Mouse (Mus musculus) CH12.LX (cell line): Measurements from ENCODE around the gene Zbtb22. TPM values are rescaled to one million over a fixed set of nuclear protein-coding genes. Genes with fewer than 3 reads are reported as not detected.

Experiments
- DNase-seq: peaks from one replicate; pipeline ENCODE4 v3.0.0-alpha.2; 2013; ENCODE audit errors: extremely low read depth
- H3K27ac ChIP-seq: 2 replicates; pipeline ENCODE4 v1.5.1; 2012; ENCODE audit warnings: low read depth, mild to moderate bottlenecking, control low read depth, moderate library complexity; ENCODE audit not compliant: insufficient read depth
- H3K27me3 ChIP-seq: replicated peaks from 2 replicates; pipeline ENCODE3; 2012; ENCODE audit warnings: inconsistent platforms
- H3K36me3 ChIP-seq, 2 experiments: replicated peaks in 1 of 2; 2 replicates each; pipeline versions ENCODE3 to v1.6.1; 2012; ENCODE audit warnings: inconsistent platforms in 1 of 2, low read length in 1 of 2, mild to moderate bottlenecking in 1 of 2, mixed read lengths in 1 of 2, moderate library complexity in 1 of 2; ENCODE audit not compliant: control insufficient read depth in 1 of 2, insufficient read depth in 1 of 2
- H3K4me1 ChIP-seq, 2 experiments: 2 replicates each; pipeline ENCODE4 v1.6.1; 2012; ENCODE audit warnings: inconsistent platforms in 1 of 2, moderate library complexity in 1 of 2; ENCODE audit not compliant: insufficient read depth in 2 of 2, control insufficient read depth in 1 of 2
- H3K4me2 ChIP-seq: 2 replicates; pipeline ENCODE4 v1.6.1; 2012; ENCODE audit warnings: low read depth, mild to moderate bottlenecking, control low read depth; ENCODE audit not compliant: poor library complexity, insufficient read depth, severe bottlenecking
- H3K4me3 ChIP-seq, 3 experiments: fragments of 150-350 bp in 1 of 3; sonication (generic) in 1 of 3; replicated peaks in 1 of 3; 2 replicates each; pipeline versions ENCODE3 to v1.5.1; 2011 to 2012; ENCODE audit warnings: low read depth in 2 of 3, low read length in 2 of 3, mild to moderate bottlenecking in 2 of 3, moderate library complexity in 2 of 3, control low read depth in 1 of 3, improper control_type of control experiment in 1 of 3, inconsistent platforms in 1 of 3, mixed read lengths in 1 of 3; ENCODE audit not compliant: poor library complexity in 1 of 3
- H3K79me2 ChIP-seq: replicated peaks from 2 replicates; pipeline ENCODE4 v1.6.1; 2012; ENCODE audit warnings: mild to moderate bottlenecking, moderate library complexity; ENCODE audit not compliant: control insufficient read depth, poor library complexity, insufficient read depth, severe bottlenecking; ENCODE audit errors: extremely low read depth
- H3K9ac ChIP-seq: 2 replicates; pipeline ENCODE4 v1.6.1; 2012; ENCODE audit warnings: low read depth, mild to moderate bottlenecking, control low read depth, moderate library complexity; ENCODE audit not compliant: insufficient read depth
- H3K9me3 ChIP-seq: replicated peaks from 2 replicates; pipeline ENCODE3; 2012; ENCODE audit warnings: low read length, inconsistent platforms, mixed read lengths
- CHD2 ChIP-seq: IDR thresholded peaks from 2 replicates; pipeline ENCODE4 v1.6.1; 2011; ENCODE audit warnings: low read length, improper control_type of control experiment
- EP300 ChIP-seq: IDR thresholded peaks from 2 replicates; pipeline ENCODE4 v1.6.1; 2011; ENCODE audit warnings: low read length, improper control_type of control experiment
- ETS1 ChIP-seq: conservative IDR thresholded peaks from 2 replicates; pipeline ENCODE4 v1.6.1; 2012; ENCODE audit warnings: low read depth, mild to moderate bottlenecking, inconsistent platforms, low read length, improper control_type of control experiment, moderate library complexity
- HCFC1 ChIP-seq: IDR thresholded peaks from 2 replicates; pipeline ENCODE4 v1.6.1; 2012; ENCODE audit warnings: low read depth, mild to moderate bottlenecking, inconsistent platforms, low read length, improper control_type of control experiment
- JUN ChIP-seq: IDR thresholded peaks from 2 replicates; pipeline ENCODE4 v1.6.1; 2011; ENCODE audit warnings: low read depth, mild to moderate bottlenecking, low read length, improper control_type of control experiment, moderate library complexity; ENCODE audit not compliant: insufficient read depth
- JUND ChIP-seq: conservative IDR thresholded peaks from 2 replicates; pipeline ENCODE4 v1.6.1; 2011; ENCODE audit warnings: low read depth, low read length, improper control_type of control experiment
- KAT2A ChIP-seq: IDR thresholded peaks from 2 replicates; pipeline ENCODE4 v1.6.1; 2012; ENCODE audit warnings: low read length, improper control_type of control experiment, inconsistent platforms; ENCODE audit not compliant: insufficient replicate concordance
- MAZ ChIP-seq: IDR thresholded peaks from 2 replicates; pipeline ENCODE4 v1.6.1; 2012; ENCODE audit warnings: low read depth, mild to moderate bottlenecking, inconsistent platforms, low read length, improper control_type of control experiment, moderate library complexity
- POLR2A ChIP-seq: IDR thresholded peaks from 2 replicates; pipeline ENCODE4 v1.6.1; 2011; ENCODE audit warnings: low read depth, mild to moderate bottlenecking, improper control_type of control experiment, low read length
- SIN3A ChIP-seq: IDR thresholded peaks from 2 replicates; pipeline ENCODE4 v1.6.1; 2012; ENCODE audit warnings: low read length, improper control_type of control experiment, inconsistent platforms
- TCF12 ChIP-seq: IDR thresholded peaks from 2 replicates; pipeline ENCODE4 v1.6.1; 2014; ENCODE audit warnings: low read depth, mild to moderate bottlenecking, inconsistent platforms, low read length, improper control_type of control experiment
- ZC3H11A ChIP-seq: IDR thresholded peaks from 2 replicates; pipeline ENCODE4 v1.6.1; 2012; ENCODE audit warnings: low read depth, mild to moderate bottlenecking, inconsistent platforms, low read length, improper control_type of control experiment
- dilution Hi-C: fragments of 300-500 bp; cut with MboI; formaldehyde crosslinking; loops from 2 replicates; pipeline ENCODE4 v1.14.3; 2020; ENCODE audit warnings: low sequenced_read_pairs; ENCODE audit not compliant: extremely low pct_unique_long_range_greater_than_20kb, extremely low pct_ligation_motif_present
- in situ Hi-C: fragments of 300-500 bp; cut with MboI; formaldehyde crosslinking; loops from 3 replicates; pipeline ENCODE4 v1.14.3; 2019; ENCODE audit warnings: low sequenced_read_pairs, low pct_ligation_motif_present, low pct_unique_long_range_greater_than_20kb, mixed read lengths
- polyA plus RNA-seq: library from polyadenylated mRNA; unstranded; fragments of >175 nt; gene quantifications from 2 replicates; pipeline ENCODE4 v1.2.1, GENCODE M21; 2012; ENCODE audit warnings: low read depth; ENCODE audit not compliant: insufficient read length
- total RNA-seq, 2 experiments: library from RNA; depleted of rRNA; stranded (reverse); fragments of 300-350 nt in 1 of 2; fragments of >200 nt in 1 of 2; gene quantifications; 2 replicates each; pipeline ENCODE4 v1.2.3; 2012 to 2014

Gene Zbtb22
- total and polyA plus RNA-seq, 3 experiments = 11.7 to 23.5 (median 20.3) TPM

DNA sequence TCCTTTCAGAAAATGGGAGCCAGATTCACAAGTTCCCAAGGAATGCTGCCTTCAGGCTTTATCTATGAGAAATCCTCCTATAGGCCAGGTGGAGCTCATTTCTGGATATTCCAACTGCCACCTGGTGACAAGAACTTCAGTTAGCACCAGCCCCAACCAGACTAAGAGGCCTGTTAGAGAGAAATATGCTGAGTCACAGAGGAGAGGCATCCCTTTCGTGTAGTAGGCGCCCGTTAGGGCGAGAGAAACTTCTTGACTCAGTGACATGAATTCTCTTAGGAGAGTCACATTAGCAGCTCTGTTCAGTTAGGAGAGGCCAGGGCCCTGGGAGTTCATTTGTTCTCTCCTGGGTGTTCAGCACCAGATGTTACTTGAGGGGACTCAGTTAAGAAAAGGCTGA is 16.1 kb upstream of the Zbtb22 start:
- no peak overlapping the region for H3K9ac ChIP-seq
- no peak overlapping the region for H3K27ac ChIP-seq
- no peaks in the 10 kb centered on the region for H3K9me3 ChIP-seq
- dilution Hi-C loops = no loop called here
- no peaks in the 10 kb centered on the region for H3K36me3 ChIP-seq
- in situ Hi-C loops = no loop called here
- no peaks in the 10 kb centered on the region for H3K27me3 ChIP-seq
- no peak overlapping the region for H3K4me2 ChIP-seq
- TF ChIP-seq ZC3H11A (no peak), MAZ (no peak), TCF12 (no peak)
- no peak overlapping the region for H3K4me3 ChIP-seq
- no peaks in the 10 kb centered on the region for H3K79me2 ChIP-seq
- peaks cover 0 to 10% of the 10 kb centered on the region in 2 experiments; a peak in 2 of 4 replicates for H3K4me1 ChIP-seq
- no peak for DNase-seq

DNA sequence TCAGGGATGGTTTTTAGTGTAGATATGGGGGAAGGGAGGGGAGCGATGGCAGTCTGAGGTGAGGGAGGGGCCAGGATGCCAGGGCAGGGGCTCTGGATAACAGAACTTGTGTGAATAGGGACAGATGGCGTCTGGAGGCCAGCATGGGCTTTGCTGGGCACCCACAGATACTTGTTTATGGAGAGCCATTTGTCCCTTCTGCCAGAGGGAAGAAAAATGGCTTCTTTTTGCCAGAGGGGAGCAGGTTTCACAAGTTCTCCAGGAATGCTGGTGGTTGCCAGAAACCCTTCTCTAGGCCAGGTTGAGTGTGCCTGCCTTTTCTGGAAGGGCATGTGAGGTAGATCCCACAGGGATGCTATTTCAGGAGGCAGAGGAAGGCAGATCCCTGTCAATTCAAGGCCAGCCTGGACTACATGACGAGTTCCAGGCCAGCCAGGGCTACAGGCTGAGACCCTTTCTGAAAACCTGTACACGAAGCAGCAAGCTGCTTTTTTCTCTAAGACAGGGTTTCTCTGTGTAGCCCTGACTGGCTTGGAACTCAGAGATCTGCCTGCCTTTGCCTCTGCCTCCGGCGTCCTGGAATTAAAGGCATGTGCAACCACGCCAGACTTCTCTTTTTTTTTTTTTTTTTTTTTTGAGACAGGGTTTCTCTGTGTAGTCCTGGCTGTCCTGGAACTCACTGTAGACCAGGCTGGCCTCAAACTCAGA is 15.3 kb upstream of the Zbtb22 start:
- no peak for DNase-seq
- Histone ChIP-seq H3K36me3 (no peaks in the 10 kb centered on the region), H3K27me3 (no peaks in the 10 kb centered on the region), H3K79me2 (no peaks in the 10 kb centered on the region), H3K27ac (no peak overlapping the region), H3K9me3 (no peaks in the 10 kb centered on the region), H3K4me3 (no peak overlapping the region), H3K9ac (no peak overlapping the region), H3K4me1 (peaks cover 0 to 10% of the 10 kb centered on the region in 2 experiments; a peak in 2 of 4 replicates), H3K4me2 (no peak overlapping the region)
- dilution Hi-C loops = no loop called here
- TF ChIP-seq POLR2A = no peak
- in situ Hi-C loops = no loop called here

DNA sequence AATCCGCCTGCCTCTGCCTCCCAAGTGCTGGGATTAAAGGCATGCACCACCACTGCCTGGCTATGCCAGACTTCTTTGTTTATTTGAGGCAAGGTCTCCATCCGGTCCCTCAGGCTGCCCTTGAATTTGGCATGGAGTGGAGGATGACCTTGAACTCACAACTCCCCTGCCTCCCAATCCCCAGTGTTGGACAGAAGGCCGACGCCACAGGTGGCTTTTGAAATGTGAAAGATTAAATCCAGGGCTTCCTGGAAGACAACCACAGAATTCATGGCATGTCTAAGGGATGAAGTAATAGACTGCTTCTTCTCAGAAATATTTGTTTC is 14.8 kb upstream of the Zbtb22 start:
- Histone ChIP-seq H3K27ac (no peak overlapping the region), H3K9ac (no peak overlapping the region), H3K9me3 (no peaks in the 10 kb centered on the region), H3K27me3 (no peaks in the 10 kb centered on the region), H3K79me2 (no peaks in the 10 kb centered on the region), H3K4me3 (no peak overlapping the region), H3K4me2 (no peak overlapping the region), H3K4me1 (peaks cover 0 to 10% of the 10 kb centered on the region in 2 experiments; a peak in 2 of 4 replicates), H3K36me3 (no peaks in the 10 kb centered on the region)
- in situ Hi-C loops = no loop called here
- DNase-seq = no peak
- TF ChIP-seq KAT2A (no peak), CHD2 (no peak), JUND (no peak)
- dilution Hi-C loops = no loop called here

DNA sequence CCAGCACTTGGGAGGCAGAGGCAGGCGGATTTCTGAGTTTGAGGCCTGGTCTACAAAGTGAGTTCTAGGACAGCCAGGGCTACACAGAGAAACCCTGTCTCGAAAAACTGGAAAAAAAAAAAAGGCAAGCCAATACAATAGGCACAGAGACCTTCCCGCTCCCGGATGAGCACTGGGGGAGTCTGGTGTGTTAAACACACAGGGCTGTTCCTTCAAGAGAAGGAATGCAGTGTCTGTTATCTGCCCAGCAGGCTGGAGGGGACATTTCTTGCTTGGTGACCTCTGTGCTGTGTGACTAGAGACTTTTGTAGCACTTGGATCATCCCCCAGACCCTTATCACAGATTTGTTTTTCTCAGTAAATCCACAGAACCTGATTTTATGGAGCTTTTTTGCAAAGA is 14.1 kb upstream of the Zbtb22 start:
- no peaks in the 10 kb centered on the region for H3K9me3 ChIP-seq
- H3K9ac ChIP-seq = no peak overlapping the region
- DNase-seq = no peak
- no peak overlapping the region for H3K4me3 ChIP-seq
- in situ Hi-C loops (no loop called here), dilution Hi-C loops (no loop called here)
- no peak overlapping the region for H3K27ac ChIP-seq
- peaks cover 0 to 10% of the 10 kb centered on the region in 2 experiments; a peak in 2 of 4 replicates for H3K4me1 ChIP-seq
- no peaks in the 10 kb centered on the region for H3K27me3 ChIP-seq
- TF ChIP-seq HCFC1 (no peak), ETS1 (no peak), SIN3A (no peak), ZC3H11A (no peak), JUN (no peak), CHD2 (no peak), EP300 (no peak)
- no peak overlapping the region for H3K4me2 ChIP-seq
- no peaks in the 10 kb centered on the region for H3K36me3 ChIP-seq
- no peaks in the 10 kb centered on the region for H3K79me2 ChIP-seq
